Mouse (Mus musculus) mouse embryonic stem cell (cell line): ENCODE data around the gene Wnk4.

Experiments
- in situ Hi-C, 2 experiments: fragments of 300-500 bp; cut with MboI; formaldehyde crosslinking; loops; 1 replicate in 1 of 2; 3 replicates in 1 of 2; pipeline ENCODE4 v1.14.3; 2019 to 2020; ENCODE audit warnings: low sequenced_read_pairs in 2 of 2, low pct_unique_long_range_greater_than_20kb in 1 of 2, mixed read lengths in 1 of 2; ENCODE audit not compliant: unreplicated experiment in 1 of 2

Wnk4 gene

GRCm38 (mm10) chr11:101259948-101260825, at the start of gene Wnk4:
TSS of gene Wnk4 (plus strand) at chr11:101260567.
- in situ Hi-C loops: no loop called here

GRCm38 (mm10) chr11:101211970-101212369, 48.4 kb upstream of the Wnk4 start:
- in situ Hi-C loops: loop anchor here in 1 of 2 experiments (5.0 kb wide), 1 partner anchor 35 kb away; the partner anchor contains the start of gene Ramp2

GRCm38 (mm10) chr11:101216936-101217335, 43.4 kb upstream of the Wnk4 start:
- in situ Hi-C loops: loop anchor here in 1 of 2 experiments (5.0 kb wide), 1 partner anchor 35 kb away; the partner anchor contains the start of gene Vps25

- in situ Hi-C loops: loop anchor here in 1 of 2 experiments (5.0 kb wide), 1 partner anchor 34 kb away; the partner anchor contains the start of gene Vps25
Measured at GRCm38 (mm10) chr11:101218436-101219055, 41.8 kb upstream of the Wnk4 start.

- in situ Hi-C loops: no loop called here
Measured at GRCm38 (mm10) chr11:101220853-101221252, 39.5 kb upstream of the Wnk4 start.

- in situ Hi-C loops: no loop called here
Measured at GRCm38 (mm10) chr11:101221306-101221986, 38.9 kb upstream of the Wnk4 start.

GRCm38 (mm10) chr11:101224337-101224736, 36.0 kb upstream of the Wnk4 start:
- in situ Hi-C loops: no loop called here

GRCm38 (mm10) chr11:101225331-101226064, 34.9 kb upstream of the Wnk4 start:
- in situ Hi-C loops: no loop called here

- in situ Hi-C loops: no loop called here
Measured at GRCm38 (mm10) chr11:101226065-101226701, 34.2 kb upstream of the Wnk4 start, which contains the start of gene Ezh1. TSS of gene Ezh1 (minus strand) at chr11:101226463.

GRCm38 (mm10) chr11:101229361-101229900, 30.9 kb upstream of the Wnk4 start:
- in situ Hi-C loops: no loop called here

- in situ Hi-C loops: no loop called here
Measured at GRCm38 (mm10) chr11:101230061-101230511, 30.3 kb upstream of the Wnk4 start.

GRCm38 (mm10) chr11:101230526-101230925, 29.8 kb upstream of the Wnk4 start:
- in situ Hi-C loops: no loop called here

GRCm38 (mm10) chr11:101230991-101231871, 29.1 kb upstream of the Wnk4 start:
- in situ Hi-C loops: no loop called here

- in situ Hi-C loops: no loop called here
Measured at GRCm38 (mm10) chr11:101232010-101232839, 28.1 kb upstream of the Wnk4 start.

GRCm38 (mm10) chr11:101233240-101233639, 27.1 kb upstream of the Wnk4 start:
- in situ Hi-C loops: no loop called here

- in situ Hi-C loops: no loop called here
Measured at GRCm38 (mm10) chr11:101234124-101234523, 26.2 kb upstream of the Wnk4 start.
